Mouse (Mus musculus): ENCODE results near the gene Myrfl. TPM values are rescaled to one million over a fixed set of nuclear protein-coding genes. Genes with fewer than 3 reads are reported as not detected.

The Myrfl gene
- polyA plus RNA-seq, 1 experiment from 2014 or later, result 0.05 TPM

- no peak for ATAC-seq
- no peaks in the 10 kb centered on the region for H3K27me3 ChIP-seq
- H3K9me3 ChIP-seq (replicated peaks), result no peaks in the 10 kb centered on the region
- WGBS, result 80% methylated on average over 6 of the region's 6 CpGs
- H3K27ac ChIP-seq, result no peak overlapping the region
- no peak overlapping the region for H3K9ac ChIP-seq
- H3K4me1 ChIP-seq, result no peaks in the 10 kb centered on the region
- H3K4me2 ChIP-seq, result no peak overlapping the region
- no peaks in the 10 kb centered on the region for H3K36me3 ChIP-seq (ENCODE audit: poor library complexity, severe bottlenecking)
- no peak overlapping the region for H3K4me3 ChIP-seq
Observed at GRCm38 (mm10) chr10:116741343-116741742, 155.4 kb downstream of the Myrfl start.

GRCm38 (mm10) chr10:116740073-116740472, 156.6 kb downstream of the Myrfl start:
- H3K4me1 ChIP-seq, result no peaks in the 10 kb centered on the region
- no peaks in the 10 kb centered on the region for H3K36me3 ChIP-seq (ENCODE audit: poor library complexity, severe bottlenecking)
- H3K9ac ChIP-seq, result no peak overlapping the region
- H3K4me2 ChIP-seq, result no peak overlapping the region
- no peaks in the 10 kb centered on the region for H3K27me3 ChIP-seq
- H3K27ac ChIP-seq, result no peak overlapping the region
- 87% methylated on average over 7 of the region's 7 CpGs for WGBS
- H3K4me3 ChIP-seq, result no peak overlapping the region
- no peak for ATAC-seq
- H3K9me3 ChIP-seq (replicated peaks), result no peaks in the 10 kb centered on the region

GRCm38 (mm10) chr10:116738533-116738932, 158.2 kb downstream of the Myrfl start:
- Histone ChIP-seq H3K36me3 (ENCODE audit: poor library complexity, severe bottlenecking) (no peaks in the 10 kb centered on the region), H3K9me3 (replicated peaks) (no peaks in the 10 kb centered on the region), H3K4me2 (no peak overlapping the region), H3K27me3 (no peaks in the 10 kb centered on the region), H3K27ac (no peak overlapping the region), H3K9ac (no peak overlapping the region), H3K4me1 (no peaks in the 10 kb centered on the region), H3K4me3 (no peak overlapping the region)
- WGBS, result 87% methylated on average over 8 of the region's 8 CpGs
- no peak for ATAC-seq

- H3K4me3 ChIP-seq, result no peak overlapping the region
- no peaks in the 10 kb centered on the region for H3K4me1 ChIP-seq
- no peak for ATAC-seq
- no peaks in the 10 kb centered on the region for H3K36me3 ChIP-seq (ENCODE audit: poor library complexity, severe bottlenecking)
- 91% methylated on average over 8 of the region's 8 CpGs for WGBS
- H3K27me3 ChIP-seq, result no peaks in the 10 kb centered on the region
- no peaks in the 10 kb centered on the region for H3K9me3 ChIP-seq (replicated peaks)
- H3K4me2 ChIP-seq, result no peak overlapping the region
- no peak overlapping the region for H3K27ac ChIP-seq
- H3K9ac ChIP-seq, result no peak overlapping the region
Observed at GRCm38 (mm10) chr10:116735607-116736006, 161.1 kb downstream of the Myrfl start.

- ATAC-seq, result no peak
- Histone ChIP-seq H3K4me1 (no peaks in the 10 kb centered on the region), H3K4me2 (no peak overlapping the region), H3K27me3 (no peaks in the 10 kb centered on the region), H3K36me3 (ENCODE audit: poor library complexity, severe bottlenecking) (no peaks in the 10 kb centered on the region), H3K4me3 (no peak overlapping the region), H3K9ac (no peak overlapping the region), H3K9me3 (replicated peaks) (no peaks in the 10 kb centered on the region), H3K27ac (no peak overlapping the region)
- 85% methylated on average over 7 of the region's 7 CpGs for WGBS
Observed at GRCm38 (mm10) chr10:116733651-116734050, 163.1 kb downstream of the Myrfl start.

GRCm38 (mm10) chr10:116730033-116730652, 166.6 kb downstream of the Myrfl start:
- ATAC-seq, result peak; percentile 48; the same call in 1 of the 2 replicates
- no peak overlapping the region for H3K27ac ChIP-seq
- no peak overlapping the region for H3K9ac ChIP-seq
- no peak overlapping the region for H3K4me3 ChIP-seq
- no peaks in the 10 kb centered on the region for H3K9me3 ChIP-seq (replicated peaks)
- 49% methylated on average over 10 of the region's 10 CpGs for WGBS
- no peaks in the 10 kb centered on the region for H3K36me3 ChIP-seq (ENCODE audit: poor library complexity, severe bottlenecking)
- no peak overlapping the region for H3K4me2 ChIP-seq
- peaks cover 5% of the 10 kb centered on the region; the same call in 1 of the 2 replicates for H3K4me1 ChIP-seq
- no peaks in the 10 kb centered on the region for H3K27me3 ChIP-seq

GRCm38 (mm10) chr10:116728860-116729259, 167.9 kb downstream of the Myrfl start:
- 70% methylated on average over 5 of the region's 10 CpGs for WGBS
- no peak for ATAC-seq
- H3K27ac ChIP-seq, result no peak overlapping the region
- H3K27me3 ChIP-seq, result no peaks in the 10 kb centered on the region
- no peaks in the 10 kb centered on the region for H3K9me3 ChIP-seq (replicated peaks)
- H3K4me3 ChIP-seq, result no peak overlapping the region
- no peaks in the 10 kb centered on the region for H3K36me3 ChIP-seq (ENCODE audit: poor library complexity, severe bottlenecking)
- no peak overlapping the region for H3K9ac ChIP-seq
- H3K4me1 ChIP-seq, result peaks cover 5% of the 10 kb centered on the region; the same call in 1 of the 2 replicates
- no peak overlapping the region for H3K4me2 ChIP-seq

- Histone ChIP-seq H3K36me3 (ENCODE audit: poor library complexity, severe bottlenecking) (no peaks in the 10 kb centered on the region), H3K9ac (no peak overlapping the region), H3K27ac (no peak overlapping the region), H3K4me1 (peaks cover 5% of the 10 kb centered on the region; the same call in 1 of the 2 replicates), H3K9me3 (replicated peaks) (no peaks in the 10 kb centered on the region), H3K4me3 (no peak overlapping the region), H3K27me3 (no peaks in the 10 kb centered on the region), H3K4me2 (0 out of 2 replicates have a peak overlapping the region, but pooled peaks have one; percentile 5)
- ATAC-seq, result no peak
- WGBS, result 28% methylated on average over 14 of the region's 14 CpGs
Observed at GRCm38 (mm10) chr10:116727702-116728298, 168.9 kb downstream of the Myrfl start.

Other genes with a start within 250 kb of the Myrfl start
- gene Rab3ip, start 53.9 kb upstream of the Myrfl start, polyA plus RNA-seq (2015; fragmentation: Nextera tagmentation; extraction: Ambion mirVana), result 43.1 and 45.7 TPM in 2 replicates
- not detected in 2 replicates for gene Gm10271, start 75.7 kb upstream of the Myrfl start, polyA plus RNA-seq (2015; fragmentation: Nextera tagmentation; extraction: Ambion mirVana)
- 0.08 TPM in 1 of 2 replicates, not detected in the other for gene Best3, start 89.4 kb upstream of the Myrfl start, polyA plus RNA-seq (2015; fragmentation: Nextera tagmentation; extraction: Ambion mirVana)
- not detected in 2 replicates for gene Lrrc10, start 148.4 kb upstream of the Myrfl start, polyA plus RNA-seq (2015; fragmentation: Nextera tagmentation; extraction: Ambion mirVana)
- gene Cct2, start 166.9 kb upstream of the Myrfl start, polyA plus RNA-seq (2015; fragmentation: Nextera tagmentation; extraction: Ambion mirVana), result 281 and 294 TPM in 2 replicates